Mouse (Mus musculus): Measurements from ENCODE around the gene Mmd. TPM values are rescaled to one million over a fixed set of nuclear protein-coding genes. Genes with fewer than 3 reads are reported as not detected.

Gene Mmd
- total RNA-seq, 2 experiments from 2014 or later = 35.9 to 38.2 TPM

Other genes with a start within 250 kb of the Mmd start
- gene Pctp, start 246.6 kb upstream of the Mmd start, total RNA-seq (2021) = 1 to 10 TPM; 4.0 to 4.1 TPM
- gene Tmem100, start 219.1 kb upstream of the Mmd start, total RNA-seq (2021) = 10 to 100 TPM; 28.2 to 32.1 TPM
- 10 to 100 TPM; 15.8 to 16.0 TPM for gene Gm45716, start 61.8 kb upstream of the Mmd start, total RNA-seq (2021)
- 10 to 100 TPM; 21.8 to 22.4 TPM for gene Hlf, start 141.4 kb downstream of the Mmd start, total RNA-seq (2021)

Data from heart, postnatal 14 days (tissue).